Mouse (Mus musculus) limb, embryonic 14.5 days (tissue): ENCODE results near the gene Glod4. TPM values are rescaled to one million over a fixed set of nuclear protein-coding genes. Genes with fewer than 3 reads are reported as not detected.
"Not testable (repeated sequence)": the region's sequence is repeated elsewhere in the genome, so short reads cannot be mapped to it uniquely, and the experiment has no call there.

Experiments
- ATAC-seq: fragments of 200-750 bp; cut with Nextera tagmentation; 2 replicates; pipeline ENCODE4 v1.8.0; 2017; ENCODE audit warnings: low read depth, moderate number of reproducible peaks, moderate TSS enrichment; ENCODE audit not compliant: low FRiP score
- DNase-seq: peaks from one replicate; pipeline ENCODE4 v3.0.0-alpha.2; 2015; ENCODE audit warnings: low spot score
- H3K27ac ChIP-seq: fragments of 300-500 bp; sonication (generic); replicated peaks from 2 replicates; pipeline ENCODE4 v1.5.1; 2014; ENCODE audit warnings: low read depth, mild to moderate bottlenecking, low read length, moderate library complexity, mixed read lengths
- H3K27me3 ChIP-seq: fragments of 300-500 bp; sonication (generic); 2 replicates; pipeline ENCODE4 v1.6.1; 2014; ENCODE audit warnings: low read length, mixed read lengths; ENCODE audit not compliant: control insufficient read depth, insufficient read depth
- H3K36me3 ChIP-seq: fragments of 300-500 bp; sonication (generic); 2 replicates; pipeline ENCODE4 v1.6.1; 2014; ENCODE audit warnings: mild to moderate bottlenecking, low read length, moderate library complexity, mixed read lengths; ENCODE audit not compliant: control insufficient read depth, insufficient read depth
- H3K4me1 ChIP-seq: fragments of 300-500 bp; sonication (generic); 2 replicates; pipeline ENCODE4 v1.6.1; 2014; ENCODE audit warnings: antibody characterized with exemption, low read length, mixed read lengths; ENCODE audit not compliant: control insufficient read depth, insufficient read depth
- H3K4me2 ChIP-seq: fragments of 300-500 bp; sonication (generic); replicated peaks from 2 replicates; pipeline ENCODE4 v1.6.1; 2014; ENCODE audit warnings: low read depth, mild to moderate bottlenecking, low read length, moderate library complexity; ENCODE audit not compliant: severe bottlenecking
- H3K4me3 ChIP-seq: fragments of 300-500 bp; sonication (generic); replicated peaks from 2 replicates; pipeline ENCODE4 v1.5.1; 2014; ENCODE audit warnings: low read length
- H3K9ac ChIP-seq: fragments of 300-500 bp; sonication (generic); 2 replicates; pipeline ENCODE4 v1.6.1; 2014; ENCODE audit warnings: mild to moderate bottlenecking, low read depth, low read length, moderate library complexity; ENCODE audit not compliant: severe bottlenecking
- H3K9me3 ChIP-seq: fragments of 300-500 bp; sonication (generic); 2 replicates; pipeline ENCODE4 v1.6.1; 2016; ENCODE audit warnings: low read length; ENCODE audit not compliant: control insufficient read depth
- POLR2A ChIP-seq: fragments of 200-500 bp; IDR thresholded peaks from 2 replicates; pipeline ENCODE4 v1.8.0; 2012; ENCODE audit warnings: inconsistent platforms, mild to moderate bottlenecking, moderate library complexity, borderline replicate concordance; ENCODE audit not compliant: insufficient read depth, insufficient read length; ENCODE audit errors: extremely low read depth
- WGBS: fragments of 180-500 bp; shearing (Covaris S2); extraction: QIAGEN DNeasy Blood & Tissue Kit; methylation state at CpG from one replicate; pipeline ENCODE4 v1.1.7; 2014; 5-methylcytosine and 5-hydroxymethylcytosine counted together
- polyA plus RNA-seq, 2 experiments: library from polyadenylated mRNA; depleted of rRNA in 1 of 2; stranded (reverse) in 1 of 2; unstranded in 1 of 2; fragments of >200 nt; fragmentation: Nextera tagmentation in 1 of 2; extraction: Ambion mirVana in 1 of 2; gene quantifications; 2 replicates each; pipeline versions ENCODE4 v1.2.1 to v1.2.3; 2012 to 2014

Glod4 gene
- polyA plus RNA-seq, 2 experiments, result 56.2 to 140 TPM

GRCm38 (mm10) chr11:76215011-76215410 is 28.5 kb downstream of the Glod4 start:
- no peak overlapping the region for H3K9ac ChIP-seq
- H3K4me2 ChIP-seq, result no peak overlapping the region
- no peak for DNase-seq
- H3K27ac ChIP-seq, result no peak overlapping the region
- no peak overlapping the region for H3K4me3 ChIP-seq
- H3K36me3 ChIP-seq, result peaks cover 42% of the 10 kb centered on the region
- H3K4me1 ChIP-seq, result no peaks in the 10 kb centered on the region
- WGBS, result 93% methylated on average over 2 of the region's 2 CpGs
- no peak for ATAC-seq
- H3K9me3 ChIP-seq, result no peaks in the 10 kb centered on the region
- no peak for TF ChIP-seq POLR2A
- no peaks in the 10 kb centered on the region for H3K27me3 ChIP-seq

DNA sequence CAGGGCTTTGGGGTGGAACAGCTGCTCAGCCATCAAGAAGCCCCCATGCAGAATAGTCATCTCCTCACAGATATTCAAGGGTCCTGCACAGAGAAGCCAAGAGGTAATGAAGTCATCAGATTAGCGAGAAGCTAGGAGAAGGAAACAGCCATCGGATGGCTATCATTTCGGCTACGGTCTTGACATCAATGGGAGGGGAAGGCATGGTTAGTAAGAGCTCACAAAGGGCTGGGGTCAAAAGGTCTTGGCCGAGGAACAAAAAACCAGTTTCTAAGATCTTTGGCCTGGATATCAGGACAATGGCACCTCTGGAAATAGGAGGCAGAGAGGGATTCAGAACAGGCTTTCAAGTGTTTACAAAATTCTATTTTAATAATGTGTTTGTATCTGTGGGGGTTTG is 29.7 kb downstream of the Glod4 start:
- H3K9me3 ChIP-seq, result no peaks in the 10 kb centered on the region
- TF ChIP-seq POLR2A, result no peak
- H3K27ac ChIP-seq, result no peak overlapping the region
- DNase-seq (no peak), ATAC-seq (no peak)
- H3K4me2 ChIP-seq, result no peak overlapping the region
- WGBS, result 94% methylated on average over 5 of the region's 5 CpGs
- peaks cover 46% of the 10 kb centered on the region for H3K36me3 ChIP-seq
- H3K27me3 ChIP-seq, result no peaks in the 10 kb centered on the region
- H3K9ac ChIP-seq, result no peak overlapping the region
- H3K4me1 ChIP-seq, result no peaks in the 10 kb centered on the region
- H3K4me3 ChIP-seq, result no peak overlapping the region

DNA sequence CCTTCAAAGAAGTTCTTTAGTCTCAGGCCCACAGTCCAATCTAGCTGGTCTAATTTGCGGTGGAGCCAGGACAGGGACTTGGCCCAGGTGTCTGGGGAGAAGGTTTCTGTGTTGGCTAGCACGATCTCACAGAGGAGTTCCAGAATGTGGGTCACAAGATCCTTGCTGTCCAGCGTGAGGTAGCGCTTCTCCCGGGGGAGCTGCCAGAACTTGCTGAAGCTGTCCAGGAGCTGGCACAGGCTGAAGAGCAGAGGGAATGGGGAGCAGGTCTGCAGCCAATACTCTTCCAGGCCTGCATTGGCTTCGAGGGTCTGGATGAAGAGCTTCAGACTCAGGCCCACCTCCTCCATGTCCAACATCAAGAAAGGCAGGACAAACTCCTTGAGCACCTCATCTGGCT is 31.9 kb downstream of the Glod4 start:
- DNase-seq, H3K27ac ChIP-seq, H3K9me3 ChIP-seq, H3K9ac ChIP-seq, H3K4me2 ChIP-seq, H3K4me1 ChIP-seq, H3K4me3 ChIP-seq, ATAC-seq, H3K27me3 ChIP-seq: not testable (repeated sequence)
- peaks cover 67% of the 10 kb centered on the region for H3K36me3 ChIP-seq
- 89% methylated on average over 4 of the region's 6 CpGs for WGBS

DNA sequence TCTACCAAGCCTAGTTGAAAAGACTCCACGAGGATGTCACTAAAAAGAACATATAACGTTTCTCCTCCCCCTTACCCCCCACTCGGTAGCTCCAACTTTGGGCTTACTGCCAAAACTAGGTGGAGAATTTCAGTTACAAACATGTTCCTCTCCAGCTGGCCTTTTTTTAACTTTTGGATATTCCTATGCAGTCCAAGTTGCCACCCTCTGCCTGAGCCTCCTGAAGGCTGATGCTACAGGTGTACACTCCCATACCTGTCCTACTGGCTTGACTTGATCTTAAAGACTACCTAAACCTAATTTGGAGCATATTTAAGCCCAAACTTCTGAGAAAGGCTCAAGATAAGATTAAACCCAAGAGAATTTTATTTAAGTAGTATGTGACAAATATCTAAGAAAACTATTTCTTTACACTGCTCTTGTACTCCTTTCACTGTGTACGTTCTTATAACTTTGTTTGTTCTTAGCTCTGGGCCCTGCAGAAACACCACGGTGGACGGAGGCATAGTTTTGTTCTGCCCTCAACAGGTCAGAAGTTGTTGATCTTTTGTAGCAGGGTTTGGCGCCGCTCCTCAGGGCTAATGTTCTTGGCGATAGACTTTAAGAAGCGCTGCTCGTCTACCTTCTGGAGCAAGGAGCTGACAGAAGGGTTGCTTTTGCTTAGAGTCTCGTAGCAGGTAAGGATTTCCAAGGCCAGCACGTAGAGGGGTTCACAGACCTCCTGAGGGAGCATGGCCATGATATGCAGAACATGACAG is 33.1 kb downstream of the Glod4 start:
- DNase-seq, result no peak
- H3K27ac ChIP-seq, result no peak overlapping the region
- WGBS, result 80% methylated on average over 13 of the region's 13 CpGs
- H3K27me3 ChIP-seq, result no peaks in the 10 kb centered on the region
- no peak overlapping the region for H3K4me3 ChIP-seq
- no peak overlapping the region for H3K4me2 ChIP-seq
- H3K4me1 ChIP-seq, result no peaks in the 10 kb centered on the region
- peaks cover 78% of the 10 kb centered on the region for H3K36me3 ChIP-seq
- no peaks in the 10 kb centered on the region for H3K9me3 ChIP-seq
- ATAC-seq, result no peak
- no peak overlapping the region for H3K9ac ChIP-seq
- TF ChIP-seq POLR2A, result no peak

DNA sequence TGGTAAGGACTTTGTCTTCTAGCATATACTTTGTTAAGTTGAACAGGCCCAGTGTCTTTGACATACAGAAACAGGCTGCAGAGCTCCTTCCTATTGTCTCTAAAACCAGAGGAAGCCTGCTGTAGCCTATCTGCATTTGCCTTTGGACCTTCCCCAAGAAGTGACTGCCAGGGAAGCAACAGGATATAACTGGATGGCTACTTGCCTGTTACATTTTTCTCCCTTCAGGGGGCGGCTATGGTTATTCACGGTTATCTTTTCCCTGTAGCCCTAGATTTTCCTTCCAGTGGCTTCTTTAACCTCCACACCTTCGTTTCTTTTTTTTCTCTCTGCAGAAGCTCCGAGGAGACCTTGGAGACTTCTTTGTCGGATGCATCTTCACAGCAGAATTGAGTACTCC is 36.7 kb downstream of the Glod4 start:
- H3K27me3 ChIP-seq, result no peaks in the 10 kb centered on the region
- H3K9ac ChIP-seq, result no peak overlapping the region
- ATAC-seq (no peak), DNase-seq (no peak)
- peaks cover 6% of the 10 kb centered on the region; the same call in 1 of the 2 replicates for H3K4me1 ChIP-seq
- H3K9me3 ChIP-seq, result no peaks in the 10 kb centered on the region
- no peak overlapping the region for H3K4me3 ChIP-seq
- TF ChIP-seq POLR2A, result no peak
- H3K27ac ChIP-seq, result no peak overlapping the region
- peaks cover 62% of the 10 kb centered on the region for H3K36me3 ChIP-seq
- H3K4me2 ChIP-seq, result no peak overlapping the region
- 92% methylated on average over 5 of the region's 5 CpGs for WGBS
